Mouse (Mus musculus): Measurements from ENCODE around the gene Pcgf3. TPM values are rescaled to one million over a fixed set of nuclear protein-coding genes. Genes with fewer than 3 reads are reported as not detected.

Gene Pcgf3
- total RNA-seq, 1 experiment from 2014 or later, result 55.4 TPM

- DNase-seq, result no peak
Measured at GRCm38 (mm10) chr5:108554041-108554440, 93.0 kb downstream of the Pcgf3 start.

Other genes with a start within 250 kb of the Pcgf3 start
- gene Dr1, start 192.3 kb upstream of the Pcgf3 start, total RNA-seq (2021), result 31.9 and 35.2 TPM in 2 replicates
- 12.1 and 13.8 TPM in 2 replicates for gene Pigg, start 148.6 kb upstream of the Pcgf3 start, total RNA-seq (2021)
- 1.8 and 2.0 TPM in 2 replicates for gene Gm42517, start 93.3 kb upstream of the Pcgf3 start, total RNA-seq (2021)
- gene Pde6b, start 72.8 kb upstream of the Pcgf3 start, total RNA-seq (2021), result not detected in 2 replicates
- gene Atp5k, start 26.8 kb upstream of the Pcgf3 start, total RNA-seq (2021), result 347 and 535 TPM in 2 replicates
- 1.1 TPM in 2 replicates for gene Mfsd7a, start 12.3 kb upstream of the Pcgf3 start, total RNA-seq (2021)
- gene Cplx1, start 88.8 kb downstream of the Pcgf3 start, total RNA-seq (2021), result 1.8 and 3.0 TPM in 2 replicates
- 86.7 and 95.7 TPM in 2 replicates for gene Gak, start 168.5 kb downstream of the Pcgf3 start, total RNA-seq (2021)
- gene Tmem175, start 168.5 kb downstream of the Pcgf3 start, total RNA-seq (2021), result 28.5 and 37.2 TPM in 2 replicates
- gene Idua, start 199.1 kb downstream of the Pcgf3 start, total RNA-seq (2021), result 17.2 and 19.1 TPM in 2 replicates
- 21.2 and 22.7 TPM in 2 replicates for gene Dgkq, start 208.4 kb downstream of the Pcgf3 start, total RNA-seq (2021)
- 0.15 and 1.1 TPM in 2 replicates for gene Slc26a1, start 214.3 kb downstream of the Pcgf3 start, total RNA-seq (2021)
- 24.6 and 32.3 TPM in 2 replicates for gene Fgfrl1, start 231.2 kb downstream of the Pcgf3 start, total RNA-seq (2021)

Data from adrenal gland, postnatal 25 days (tissue).